Mouse (Mus musculus) erythroblast, embryonic 14.5 days (primary cell): Measurements from ENCODE around the gene Acat2. TPM values are rescaled to one million over a fixed set of nuclear protein-coding genes. Genes with fewer than 3 reads are reported as not detected.
A peak's percentile ranks its signal among the peaks of the same experiment; 100 is the strongest.
"Not testable (repeated sequence)": the region's sequence is repeated elsewhere in the genome, so short reads cannot be mapped to it uniquely, and the experiment has no call there.

Source experiments
- H3K27me3 ChIP-seq: 2 replicates; pipeline ENCODE4 v1.6.1; 2012; ENCODE audit warnings: inconsistent platforms; ENCODE audit not compliant: control insufficient read depth
- H3K36me3 ChIP-seq: 2 replicates; pipeline ENCODE4 v1.6.1; 2012; ENCODE audit warnings: mild to moderate bottlenecking, inconsistent platforms; ENCODE audit not compliant: control insufficient read depth
- H3K4me1 ChIP-seq: 2 replicates; pipeline ENCODE4 v1.6.1; 2012; ENCODE audit warnings: inconsistent platforms; ENCODE audit not compliant: control insufficient read depth
- H3K4me3 ChIP-seq: replicated peaks from 2 replicates; pipeline ENCODE3; 2012; ENCODE audit warnings: moderate library complexity, mild to moderate bottlenecking, inconsistent platforms
- H3K9me3 ChIP-seq: 2 replicates; pipeline ENCODE4 v1.6.1; 2012; ENCODE audit warnings: low read length, inconsistent platforms, mixed read lengths; ENCODE audit not compliant: control insufficient read depth
- GATA1 ChIP-seq: IDR thresholded peaks from 2 replicates; pipeline ENCODE4 v1.6.1; 2012; ENCODE audit warnings: low read length, inconsistent platforms, mixed read lengths
- TAL1 ChIP-seq: IDR thresholded peaks from 3 replicates; pipeline ENCODE4 v1.6.1; 2012; ENCODE audit warnings: low read length, inconsistent platforms, mixed read lengths
- polyA plus RNA-seq: library from polyadenylated mRNA; stranded (reverse); fragments of >175 nt; gene quantifications from 2 replicates; pipeline ENCODE4 v1.2.3, GENCODE M21; 2012

Gene Acat2
- polyA plus RNA-seq, 1 experiment: 0.38 TPM

DNA sequence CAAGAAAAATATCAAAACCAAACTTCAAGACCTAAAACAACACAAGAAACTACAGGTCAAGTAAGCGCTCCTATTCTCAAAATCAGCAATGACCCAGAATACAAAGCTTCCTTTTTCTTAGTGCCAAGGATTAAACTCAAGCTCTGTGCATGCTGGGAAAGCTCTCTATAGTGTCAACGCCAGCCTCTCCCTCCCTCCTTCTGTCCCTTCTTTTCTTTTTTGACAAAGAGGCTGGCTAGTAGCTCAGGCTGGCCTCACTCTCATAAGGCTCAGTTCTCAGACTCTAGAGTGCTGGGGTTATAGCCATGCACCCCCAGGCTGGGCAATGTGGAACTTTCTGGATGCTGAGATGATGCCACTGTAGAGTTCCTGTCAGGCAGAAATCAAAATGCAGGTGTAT, 22.5 kb downstream of the Acat2 start:
- H3K27me3 ChIP-seq: no peaks in the 10 kb centered on the region
- no peak overlapping the region for H3K4me3 ChIP-seq
- peaks cover 12% of the 10 kb centered on the region for H3K36me3 ChIP-seq
- TF ChIP-seq GATA1: no peak
- TF ChIP-seq TAL1: no peak
- peaks cover 23% of the 10 kb centered on the region for H3K4me1 ChIP-seq
- no peaks in the 10 kb centered on the region for H3K9me3 ChIP-seq

DNA sequence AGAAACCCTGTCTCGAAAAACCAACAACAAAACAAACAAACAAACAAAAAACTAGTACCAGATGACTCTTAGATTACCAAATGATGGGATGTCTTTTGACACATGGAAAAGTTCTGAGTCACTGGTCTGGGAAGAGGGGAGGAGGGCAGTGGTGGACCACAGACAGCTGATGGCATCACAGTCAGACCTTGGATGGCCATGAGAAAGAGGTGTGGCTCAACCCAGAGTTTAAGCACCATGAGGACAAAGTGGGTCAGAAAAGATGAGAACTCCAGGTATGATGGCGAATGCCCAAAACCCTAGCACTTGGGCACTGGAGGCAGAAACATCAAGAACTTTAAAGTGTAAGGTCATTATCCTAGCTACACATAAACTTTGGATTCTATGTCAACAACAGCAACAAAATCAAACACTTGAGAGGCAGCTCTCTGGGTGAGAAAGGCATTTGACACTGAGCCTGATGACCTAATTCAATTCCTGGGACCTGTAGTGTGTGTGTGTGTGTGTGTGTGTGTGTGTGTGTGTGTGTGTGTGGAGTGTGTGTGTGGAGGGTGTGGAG, 23.1 kb downstream of the Acat2 start:
- H3K4me3 ChIP-seq: no peak overlapping the region
- H3K9me3 ChIP-seq: no peaks in the 10 kb centered on the region
- H3K36me3 ChIP-seq: peaks cover 6% of the 10 kb centered on the region
- peaks cover 23% of the 10 kb centered on the region for H3K4me1 ChIP-seq
- no peaks in the 10 kb centered on the region for H3K27me3 ChIP-seq
- TF ChIP-seq GATA1: no peak
- no peak for TF ChIP-seq TAL1

DNA sequence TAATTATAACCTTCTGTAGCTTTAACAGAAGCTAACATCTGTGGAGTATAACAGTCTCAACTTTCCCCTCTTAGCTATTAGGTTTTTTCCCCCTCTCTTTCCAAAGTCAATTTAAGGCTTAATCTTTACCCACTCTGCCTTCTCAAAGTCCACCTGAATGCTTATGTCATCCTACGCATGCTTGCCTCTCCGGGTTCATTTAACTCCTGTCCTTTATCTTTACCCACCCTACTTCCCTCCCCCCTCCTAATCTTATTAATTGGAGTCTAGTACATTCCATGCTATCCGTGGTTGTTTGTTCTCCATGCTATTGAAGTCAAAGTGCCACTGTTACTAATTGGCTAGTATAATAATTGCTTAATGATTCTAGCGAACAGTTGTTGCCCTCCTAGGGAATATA, 24.8 kb downstream of the Acat2 start:
- Histone ChIP-seq H3K9me3 (no peaks in the 10 kb centered on the region), H3K4me1 (peaks cover 9% of the 10 kb centered on the region), H3K4me3 (no peak overlapping the region), H3K36me3 (no peaks in the 10 kb centered on the region), H3K27me3 (no peaks in the 10 kb centered on the region)
- TF ChIP-seq TAL1 (no peak), GATA1 (no peak)

DNA sequence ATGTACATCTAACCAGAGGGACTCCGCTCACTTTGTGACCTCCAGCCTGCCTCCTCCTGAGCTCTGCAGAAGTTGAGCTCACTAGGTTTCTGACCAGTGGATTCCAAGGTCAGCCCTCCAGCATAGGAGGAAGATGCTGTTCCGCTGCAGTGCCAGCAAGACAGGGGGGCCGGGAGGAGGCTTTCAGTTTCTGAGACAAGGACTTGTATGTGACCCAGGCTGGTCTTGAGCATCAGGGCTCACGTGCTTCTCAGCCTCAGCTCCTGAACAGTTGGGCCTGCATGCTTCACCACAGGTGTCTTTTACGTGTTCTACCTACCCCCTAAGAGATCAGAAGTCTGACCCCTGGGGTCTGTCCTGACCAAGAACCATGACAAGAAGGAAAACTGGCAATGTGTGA, 29.0 kb downstream of the Acat2 start:
- not testable (repeated sequence) for H3K9me3 ChIP-seq, H3K4me1 ChIP-seq, H3K27me3 ChIP-seq, H3K4me3 ChIP-seq
- H3K36me3 ChIP-seq: peaks cover 12% of the 10 kb centered on the region

DNA sequence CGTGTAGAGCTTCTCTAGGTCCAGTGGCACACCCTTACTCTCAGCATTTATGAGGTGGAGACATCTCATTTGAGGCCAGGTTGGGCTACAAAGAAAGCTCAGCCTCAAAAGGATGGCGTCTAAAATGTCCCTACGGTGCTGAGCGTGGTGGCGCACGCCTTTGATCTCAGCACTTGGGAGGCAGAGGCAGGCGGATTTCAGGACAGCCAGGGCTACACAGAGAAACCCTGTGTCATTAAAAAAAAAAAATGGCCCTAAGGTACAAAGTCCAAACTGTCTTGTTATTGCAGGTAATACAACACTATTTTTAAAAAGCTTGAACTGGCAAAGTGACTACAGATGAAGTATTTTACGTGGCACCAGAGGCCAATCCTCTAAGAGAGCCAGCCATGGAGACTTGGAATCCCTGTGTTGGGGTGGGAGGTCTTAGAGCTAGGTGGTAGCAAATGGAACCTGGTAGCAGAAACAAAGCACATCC, 34.8 kb downstream of the Acat2 start:
- Histone ChIP-seq H3K4me3 (no peak overlapping the region), H3K9me3 (no peaks in the 10 kb centered on the region), H3K4me1 (no peaks in the 10 kb centered on the region), H3K27me3 (no peaks in the 10 kb centered on the region), H3K36me3 (peaks cover 70% of the 10 kb centered on the region)
- TF ChIP-seq TAL1: no peak
- no peak for TF ChIP-seq GATA1

DNA sequence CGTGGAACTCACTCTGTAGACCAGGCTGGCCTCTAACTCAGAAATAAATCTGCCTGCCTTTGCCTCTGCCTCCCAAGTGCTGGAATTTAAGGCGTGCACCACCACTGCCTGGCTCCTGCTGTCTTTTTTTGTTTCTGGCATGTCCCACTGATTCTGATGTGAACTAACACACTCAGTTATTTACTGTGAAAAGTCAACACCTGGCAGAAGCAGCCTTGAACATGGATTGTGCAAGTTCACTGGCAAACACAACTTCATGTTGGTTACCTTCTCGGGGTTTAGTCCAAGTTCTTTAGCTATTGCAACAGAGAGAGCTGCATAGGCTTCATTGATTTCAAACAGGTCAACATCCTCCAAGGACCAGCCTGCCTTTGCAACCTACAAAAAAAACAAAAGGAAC, 35.5 kb downstream of the Acat2 start:
- Histone ChIP-seq H3K4me1 (no peaks in the 10 kb centered on the region), H3K27me3 (no peaks in the 10 kb centered on the region), H3K4me3 (no peak overlapping the region), H3K9me3 (no peaks in the 10 kb centered on the region), H3K36me3 (peaks cover 77% of the 10 kb centered on the region)
- no peak for TF ChIP-seq GATA1

DNA sequence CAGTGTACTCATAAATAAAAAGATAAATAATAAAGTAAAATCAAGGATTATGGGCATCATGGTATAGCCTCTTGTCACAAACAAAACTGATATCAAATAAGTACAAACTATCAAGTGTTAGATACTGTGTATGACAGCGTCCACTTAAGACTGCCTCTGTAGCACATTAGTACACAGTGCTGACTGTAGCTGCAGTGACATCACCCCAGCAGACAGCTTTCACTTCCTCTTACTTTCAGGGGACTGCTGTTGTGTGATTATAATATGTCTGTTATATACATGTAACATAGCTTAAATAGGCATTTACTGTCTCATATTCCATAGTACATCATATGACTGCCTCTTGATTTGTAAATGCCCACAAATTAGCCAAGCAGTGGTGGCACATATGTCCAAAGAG, 39.5 kb downstream of the Acat2 start:
- Histone ChIP-seq H3K9me3 (no peaks in the 10 kb centered on the region), H3K36me3 (peaks cover 85% of the 10 kb centered on the region), H3K4me1 (peaks cover 14% of the 10 kb centered on the region), H3K27me3 (no peaks in the 10 kb centered on the region), H3K4me3 (no peak overlapping the region)
- TF ChIP-seq TAL1 (no peak), GATA1 (no peak)

DNA sequence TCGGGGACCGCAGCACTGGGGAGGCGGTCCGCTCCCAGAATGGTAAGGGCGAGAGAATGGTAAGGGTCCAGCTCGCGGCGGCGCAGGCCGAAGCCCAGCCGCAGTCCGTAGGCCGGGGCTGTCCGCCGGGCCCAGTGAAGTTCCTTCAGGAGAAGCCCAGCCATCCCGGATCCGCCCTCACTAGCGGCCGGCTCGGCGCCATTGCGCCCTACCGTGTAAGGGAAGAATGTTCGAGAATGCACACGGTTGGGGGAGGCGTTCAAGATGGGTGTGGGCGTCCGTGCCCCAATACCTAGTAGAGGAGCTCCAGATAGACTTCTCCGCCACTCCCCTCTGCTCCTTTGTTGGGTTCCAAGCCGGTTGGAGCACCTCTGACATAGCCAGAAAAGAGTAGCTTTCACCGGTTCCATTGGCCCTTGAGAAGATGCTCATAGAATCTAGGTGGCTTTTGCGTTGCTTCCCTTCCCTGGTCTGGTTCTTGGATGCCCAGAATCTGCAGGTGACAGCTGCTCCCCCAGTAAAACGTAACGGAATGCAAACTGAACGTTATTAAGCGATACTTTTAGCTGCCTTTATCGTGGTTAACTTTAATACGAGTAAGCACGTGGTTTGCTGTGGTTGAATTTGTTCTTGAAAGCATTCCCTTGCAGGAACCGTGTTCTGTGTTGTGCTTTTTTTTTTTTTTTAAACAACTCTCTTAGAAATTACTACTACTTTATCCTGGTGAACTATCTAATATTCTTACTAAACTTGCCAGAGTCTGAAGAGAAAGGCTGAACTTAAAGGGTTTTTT, 43.8 kb downstream of the Acat2 start:
- Histone ChIP-seq H3K4me1 (peaks cover 27% of the 10 kb centered on the region), H3K9me3 (no peaks in the 10 kb centered on the region), H3K36me3 (peaks cover 72% of the 10 kb centered on the region), H3K27me3 (no peaks in the 10 kb centered on the region), H3K4me3 (peak overlapping the region; percentile 90)
- TF ChIP-seq GATA1 (no peak), TAL1 (no peak)

DNA sequence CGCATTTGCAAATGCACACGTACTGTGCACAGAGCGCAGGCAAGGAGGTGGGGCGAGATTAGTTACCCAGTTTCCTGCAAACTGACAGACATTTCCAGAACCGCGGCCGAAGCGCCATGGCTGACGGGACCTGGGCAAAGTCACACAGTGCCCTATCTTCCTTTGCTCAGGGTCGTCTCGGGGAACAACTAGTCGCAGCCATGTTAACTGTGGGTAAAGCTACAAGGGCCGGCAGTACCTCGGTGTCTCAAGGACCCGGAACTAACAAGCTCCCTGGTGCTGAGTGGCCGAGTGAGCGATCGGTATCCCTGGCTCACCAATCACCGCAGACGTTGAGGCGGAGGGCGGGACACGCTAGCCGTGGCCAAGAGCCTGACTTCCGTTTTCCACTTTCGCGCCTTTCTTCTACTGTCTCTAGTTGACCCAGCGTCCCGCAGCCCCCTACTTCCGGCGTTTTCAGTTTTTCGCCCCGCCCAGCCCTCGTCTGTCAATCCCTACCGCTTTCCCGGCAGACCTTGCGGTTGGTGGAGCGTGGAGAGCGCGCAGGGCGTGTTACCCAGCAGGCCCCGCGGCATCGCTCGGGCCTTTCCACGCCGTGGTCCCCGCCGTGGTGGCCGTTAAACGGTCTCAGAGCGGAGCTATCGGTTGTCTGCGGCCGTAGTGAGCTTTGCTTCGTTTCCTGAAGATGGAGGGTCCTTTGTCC, 44.5 kb downstream of the Acat2 start, which contains the start of gene Mrpl18:
Gene Mrpl18 (minus strand): TSS at position 465 of the 703 bp plus-strand sequence.
- H3K9me3 ChIP-seq: no peaks in the 10 kb centered on the region
- H3K27me3 ChIP-seq: no peaks in the 10 kb centered on the region
- peak within 1 kb of the TSS; percentile 90 for H3K4me3 ChIP-seq
- H3K4me1 ChIP-seq: peaks cover 27% of the 10 kb centered on the region
- peaks cover 72% of the 10 kb centered on the region for H3K36me3 ChIP-seq
- TF ChIP-seq TAL1 (no peak), GATA1 (peak; percentile 44; the same call in 1 of the 2 replicates)
